ENCODE assay signal across 10 mouse cellular contexts in the genomic region with DNA sequence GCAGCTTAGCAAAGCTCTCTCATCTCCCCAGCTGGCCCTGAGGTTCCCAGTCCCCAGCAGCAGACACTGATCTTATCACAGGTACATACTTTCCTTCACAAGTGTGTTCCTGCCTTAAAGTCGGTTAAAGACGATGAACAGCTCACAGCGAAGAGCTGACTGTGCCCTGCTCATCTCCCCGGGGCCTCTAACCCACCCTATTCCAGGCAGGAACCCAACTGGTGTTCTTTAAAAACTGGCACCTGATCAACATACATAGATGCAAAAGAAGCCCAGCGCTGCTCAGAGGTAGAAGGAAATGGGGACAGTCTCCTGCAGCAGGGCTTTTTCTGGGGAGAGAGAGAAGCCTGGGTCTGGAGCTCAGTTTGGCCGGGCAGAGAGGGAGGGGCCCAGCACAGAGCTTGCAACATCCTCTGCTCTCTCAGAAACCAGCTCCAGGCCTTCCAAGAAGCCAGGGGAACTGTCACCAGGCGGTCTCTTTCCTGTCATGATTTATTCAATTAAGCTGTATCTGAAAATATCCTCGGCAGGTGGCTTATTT. TPM values are rescaled to one million over a fixed set of nuclear protein-coding genes. Genes with fewer than 3 reads are reported as not detected.
DNase-seq lines count a peak whose midpoint lies in the region; ATAC-seq and TF ChIP-seq lines count a peak whose summit lies in the region.
"Had no signal": no experiment of that assay in that cellular context is flagged by ENCODE, and none has a peak within 500 bp of the region (broad histone marks: within the 10 kb centered on the region; RNA-seq: fewer than 3 reads in every experiment).

No protein-coding gene starts in this region.

- H3K27me3 ChIP-seq in kidney, embryonic 14.5 days (ENCODE audit: control insufficient read depth, insufficient read depth, low read length), result no peaks in the 10 kb centered on the region
- H3K27me3 ChIP-seq: heart, embryonic 13.5 days had no signal

- H3K36me3 ChIP-seq in kidney, embryonic 14.5 days (ENCODE audit: control insufficient read depth, insufficient read depth, low read length), result no peaks in the 10 kb centered on the region
- H3K36me3 ChIP-seq: heart, embryonic 13.5 days had no signal

- no peak overlapping the region; the same call in 1 of the 2 replicates for H3K27ac ChIP-seq in left cerebral cortex, adult 2 months
- no peak overlapping the region for H3K27ac ChIP-seq in kidney, embryonic 14.5 days (ENCODE audit: low read depth, low read length)
- H3K27ac ChIP-seq: heart, embryonic 13.5 days; macrophage had no signal

- 0 out of 2 replicates have a peak, but pooled peaks have one; percentile 46 for ATAC-seq in kidney, embryonic 14.5 days (ENCODE audit: low FRiP score, low TSS enrichment)

- intact Hi-C loops in left cerebral cortex, postnatal 14 days (cut with DNase I), result no loop called here
- intact Hi-C loops in left cerebral cortex, adult 2 months (cut with DNase I), result no loop called here

- peaks cover 5% of the 10 kb centered on the region; the same call in 1 of the 2 replicates for H3K4me1 ChIP-seq in kidney, embryonic 14.5 days (ENCODE audit: control insufficient read depth, insufficient read depth, low read length)

- no peak overlapping the region for H3K4me3 ChIP-seq in left cerebral cortex, adult 2 months
- H3K4me3 ChIP-seq in kidney, embryonic 14.5 days (ENCODE audit: low read length), result no peak overlapping the region
- H3K4me3 ChIP-seq: heart, embryonic 13.5 days had no signal

- H3K9ac ChIP-seq in kidney, embryonic 14.5 days (ENCODE audit: low read depth, low read length), result no peak overlapping the region
- H3K9ac ChIP-seq: heart, embryonic 13.5 days had no signal

- 33% methylated on average over 8 of the region's 8 CpGs for WGBS in kidney, embryonic 14.5 days

- no peak for TF ChIP-seq CTCF in left cerebral cortex, adult 2 months (IDR thresholded peaks at IDR 0.05)

- H3K4me2 ChIP-seq in kidney, embryonic 14.5 days (replicated peaks; ENCODE audit: low read depth, low read length), result no peak overlapping the region
- H3K4me2 ChIP-seq: heart, embryonic 13.5 days had no signal

- peak; percentile 38 to 61 for DNase-seq in left cerebral cortex, postnatal 14 days (ENCODE audit: low spot score in 2 of 2)
- no peak for DNase-seq in left cerebral cortex, adult 2 months (ENCODE audit: extremely low spot score in 1 of 2, low spot score in 2 of 2)
- DNase-seq in adrenal gland, adult 2 months, result peak; percentile 53
- DNase-seq in cerebellum, postnatal 14 days, result peak; percentile 28 to 45
- DNase-seq in thymus, adult 18-20 months, result peak; percentile 61 to 75
- no peak for DNase-seq in urinary bladder, postnatal 4 days (ENCODE audit: low spot score in 2 of 2)
- DNase-seq in B cell, adult 2 months, result no peak

- no peaks in the 10 kb centered on the region for H3K9me3 ChIP-seq in kidney, embryonic 14.5 days (ENCODE audit: control insufficient read depth, low read length)
- H3K9me3 ChIP-seq: heart, embryonic 13.5 days had no signal

RNA-seq across cellular contexts. Expression of gene Thy1, which starts 30.4 kb away (rescaled TPM):
- 100 to 1,000 TPM; 854 to 877 TPM for total RNA-seq in left cerebral cortex, postnatal 14 days (2021)
- 100 to 1,000 TPM; 838 to 856 TPM for total RNA-seq in left cerebral cortex, adult 2 months (2021)
- total RNA-seq in adrenal gland, adult 2 months (2021), result 10 to 100 TPM; 46.9 to 49.6 TPM
- 25.0 and 26.5 TPM in 2 replicates for polyA plus RNA-seq in adrenal gland, adult 2 months (2012; rRNA removed)
- polyA plus RNA-seq in kidney, embryonic 14.5 days (2014; fragmentation: Nextera tagmentation; extraction: Ambion mirVana), result 14.3 and 19.9 TPM in 2 replicates

RNA-seq across cellular contexts. Expression of gene Usp2, which starts 54.0 kb away (rescaled TPM):
- 10 to 100 TPM; 71.9 to 87.1 TPM for total RNA-seq in left cerebral cortex, postnatal 14 days (2021)
- total RNA-seq in left cerebral cortex, adult 2 months (2021), result 100 to 1,000 TPM in 1 of 2 experiments, 10 to 100 TPM in 1; 99.3 to 120 TPM
- 10 to 100 TPM; 33.7 to 60.9 TPM for total RNA-seq in adrenal gland, adult 2 months (2021)
- 10.9 and 15.2 TPM in 2 replicates for polyA plus RNA-seq in adrenal gland, adult 2 months (2012; rRNA removed)
- polyA plus RNA-seq in kidney, embryonic 14.5 days (2014; fragmentation: Nextera tagmentation; extraction: Ambion mirVana), result 25.8 and 29.4 TPM in 2 replicates

Comparison
In these comparisons a context has a peak if more than half of its experiments do, and no peak if none do; other contexts are left out.
1. DNase-seq: peak in left cerebral cortex, postnatal 14 days (2 of 2), adrenal gland, adult 2 months (single experiment), cerebellum, postnatal 14 days (2 of 2) and thymus, adult 18-20 months (2 of 2); none in left cerebral cortex, adult 2 months (0 of 2), urinary bladder, postnatal 4 days (0 of 2) and B cell, adult 2 months (0 of 2).
2. RNA of gene Thy1, which starts 30.4 kb away (total RNA-seq): 854 to 877 TPM in left cerebral cortex, postnatal 14 days and 838 to 856 TPM in left cerebral cortex, adult 2 months; 46.9 to 49.6 TPM in adrenal gland, adult 2 months; every median in the first group is over 10 times any median in the second.